In the genomic region with DNA sequence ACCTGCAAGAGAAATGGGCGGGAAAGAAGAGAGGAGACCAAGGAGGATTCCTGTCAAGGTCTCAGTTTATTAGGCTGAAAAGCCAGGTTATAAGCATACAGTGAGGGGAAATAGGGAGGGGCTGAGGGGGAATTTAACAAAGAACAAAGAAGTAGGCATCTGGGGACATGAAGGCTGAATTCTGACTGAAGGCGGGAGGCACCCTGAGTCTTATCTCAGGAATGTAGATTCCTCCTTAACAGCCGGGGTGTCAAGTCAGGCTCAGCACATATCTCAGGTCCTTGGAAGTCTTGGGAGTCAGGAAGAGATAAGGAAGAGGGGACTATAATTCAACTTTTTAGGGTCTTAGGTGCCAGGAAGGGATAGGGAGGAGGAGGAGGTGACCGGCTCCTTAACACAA, we compare ENCODE assay signal across 30 mouse cellular contexts. TPM values are rescaled to one million over a fixed set of nuclear protein-coding genes. Genes with fewer than 3 reads are reported as not detected.
"Had no signal": no experiment of that assay in that cellular context is flagged by ENCODE, and none has a peak within 500 bp of the region (broad histone marks: within the 10 kb centered on the region; RNA-seq: fewer than 3 reads in every experiment).

No protein-coding gene starts in this region.

RNA-seq across cellular contexts. Expression of a gene that starts 36.6 kb away (rescaled TPM):
- polyA plus RNA-seq: limb, embryonic 10.5 days; limb, embryonic 11.5 days; limb, embryonic 12.5 days; limb, embryonic 13.5 days; limb, embryonic 14.5 days; limb, embryonic 15.5 days; liver, adult 2 months; liver, embryonic 11.5 days; liver, embryonic 12.5 days; liver, embryonic 13.5 days; liver, embryonic 14.5 days; liver, embryonic 15.5 days; liver, embryonic 16.5 days; liver, postnatal 0 days; lung, adult 2 months; lung, embryonic 14.5 days; lung, embryonic 15.5 days; lung, embryonic 16.5 days; lung, postnatal 0 days; macrophage; midbrain, embryonic 10.5 days; midbrain, embryonic 12.5 days; midbrain, embryonic 13.5 days; midbrain, embryonic 14.5 days; midbrain, embryonic 15.5 days; midbrain, embryonic 16.5 days; midbrain, postnatal 0 days; myocyte; neural tube, embryonic 11.5 days; neural tube, embryonic 12.5 days had no signal

RNA-seq across cellular contexts. Expression of a gene that starts 40.5 kb away (rescaled TPM):
- polyA plus RNA-seq: limb, embryonic 10.5 days; limb, embryonic 11.5 days; limb, embryonic 12.5 days; limb, embryonic 13.5 days; limb, embryonic 14.5 days; limb, embryonic 15.5 days; liver, adult 2 months; liver, embryonic 11.5 days; liver, embryonic 12.5 days; liver, embryonic 13.5 days; liver, embryonic 14.5 days; liver, embryonic 15.5 days; liver, embryonic 16.5 days; liver, postnatal 0 days; lung, adult 2 months; lung, embryonic 14.5 days; lung, embryonic 15.5 days; lung, embryonic 16.5 days; lung, postnatal 0 days; macrophage; midbrain, embryonic 10.5 days; midbrain, embryonic 12.5 days; midbrain, embryonic 13.5 days; midbrain, embryonic 14.5 days; midbrain, embryonic 15.5 days; midbrain, embryonic 16.5 days; midbrain, postnatal 0 days; myocyte; neural tube, embryonic 11.5 days; neural tube, embryonic 12.5 days had no signal
